Mouse (Mus musculus) R1 (cell line): ENCODE results near the gene Homer1.

Source experiments
- DNase-seq: peaks from one replicate; pipeline ENCODE4 v3.0.0-alpha.2; 2018; ENCODE audit warnings: low read depth, low spot score

Homer1 gene

GRCm38 (mm10) chr13:93338394-93338793, 39.0 kb downstream of the Homer1 start:
- DNase-seq, result no peak

GRCm38 (mm10) chr13:93340555-93341278, 41.3 kb downstream of the Homer1 start:
- DNase-seq, result no peak

GRCm38 (mm10) chr13:93342641-93343040, 43.2 kb downstream of the Homer1 start:
- no peak for DNase-seq

GRCm38 (mm10) chr13:93344395-93344794, 45.0 kb downstream of the Homer1 start:
- DNase-seq, result no peak

GRCm38 (mm10) chr13:93345854-93346253, 46.4 kb downstream of the Homer1 start:
- no peak for DNase-seq

- DNase-seq, result no peak
Observed at GRCm38 (mm10) chr13:93352030-93352429, 52.6 kb downstream of the Homer1 start.

GRCm38 (mm10) chr13:93354420-93355278, 55.2 kb downstream of the Homer1 start:
- no peak for DNase-seq

GRCm38 (mm10) chr13:93355279-93355587, 55.8 kb downstream of the Homer1 start:
- DNase-seq, result no peak

GRCm38 (mm10) chr13:93358522-93358921, 59.1 kb downstream of the Homer1 start:
- no peak for DNase-seq

GRCm38 (mm10) chr13:93367555-93367954, 68.1 kb downstream of the Homer1 start:
- DNase-seq, result no peak

GRCm38 (mm10) chr13:93368812-93369584, 69.6 kb downstream of the Homer1 start:
- no peak for DNase-seq

GRCm38 (mm10) chr13:93374457-93374856, 75.0 kb downstream of the Homer1 start:
- peak; percentile 74 for DNase-seq

GRCm38 (mm10) chr13:93378493-93378892, 79.1 kb downstream of the Homer1 start:
- DNase-seq, result no peak

GRCm38 (mm10) chr13:93380399-93381063, 81.1 kb downstream of the Homer1 start:
- no peak for DNase-seq

GRCm38 (mm10) chr13:93381301-93381700, 81.9 kb downstream of the Homer1 start:
- no peak for DNase-seq

GRCm38 (mm10) chr13:93383092-93383491, 83.7 kb downstream of the Homer1 start:
- no peak for DNase-seq

GRCm38 (mm10) chr13:93383620-93384019, 84.2 kb downstream of the Homer1 start:
- DNase-seq, result no peak

GRCm38 (mm10) chr13:93384481-93384880, 85.0 kb downstream of the Homer1 start:
- no peak for DNase-seq

GRCm38 (mm10) chr13:93385147-93385546, 85.7 kb downstream of the Homer1 start:
- DNase-seq, result no peak

- DNase-seq, result no peak
Observed at GRCm38 (mm10) chr13:93387440-93387839, 88.0 kb downstream of the Homer1 start.

GRCm38 (mm10) chr13:93388594-93389241, 89.3 kb downstream of the Homer1 start:
- DNase-seq, result no peak
